Mouse (Mus musculus) thymus, adult 2 months (tissue): ENCODE data around the gene Ubap1l. TPM values are rescaled to one million over a fixed set of nuclear protein-coding genes. Genes with fewer than 3 reads are reported as not detected.
A peak's percentile ranks its signal among the peaks of the same experiment; 100 is the strongest.
"Not testable (repeated sequence)": the region's sequence is repeated elsewhere in the genome, so short reads cannot be mapped to it uniquely, and the experiment has no call there.

Source experiments
- DNase-seq: peaks from one replicate; pipeline ENCODE4 v3.0.0; 2021
- H3K27ac ChIP-seq: fragments of 200-500 bp; 2 replicates; pipeline ENCODE4 v1.5.1; 2012; ENCODE audit warnings: low read length, control low read depth; ENCODE audit not compliant: control insufficient read depth, insufficient read depth
- H3K27me3 ChIP-seq: fragments of 200-500 bp; 2 replicates; pipeline ENCODE4 v1.6.1; 2012; ENCODE audit warnings: mild to moderate bottlenecking, low read length, moderate library complexity, mixed read lengths; ENCODE audit not compliant: control insufficient read depth, insufficient read depth
- H3K36me3 ChIP-seq: fragments of 200-500 bp; 2 replicates; pipeline ENCODE4 v1.6.1; 2012; ENCODE audit warnings: mild to moderate bottlenecking, low read length, moderate library complexity; ENCODE audit not compliant: control insufficient read depth, insufficient read depth
- H3K4me1 ChIP-seq: fragments of 200-500 bp; replicated peaks from 2 replicates; pipeline ENCODE4 v1.6.1; 2012; ENCODE audit warnings: low read length; ENCODE audit not compliant: control insufficient read depth, insufficient read depth
- H3K4me3 ChIP-seq: fragments of 200-500 bp; 2 replicates; pipeline ENCODE4 v1.5.1; 2012; ENCODE audit warnings: mild to moderate bottlenecking, low read length, control low read depth, moderate library complexity; ENCODE audit not compliant: control insufficient read depth, insufficient read depth
- CTCF ChIP-seq: fragments of 200-500 bp; IDR thresholded peaks from 2 replicates; pipeline ENCODE4 v1.5.1; 2012; ENCODE audit warnings: mild to moderate bottlenecking, control low read depth, low read length, moderate library complexity, borderline replicate concordance; ENCODE audit not compliant: control insufficient read depth, poor library complexity, insufficient read depth; ENCODE audit errors: extremely low read depth
- POLR2A ChIP-seq: fragments of 200-500 bp; IDR thresholded peaks from 2 replicates; pipeline ENCODE4 v1.6.1; 2012; ENCODE audit warnings: mild to moderate bottlenecking, low read length, control low read depth, moderate library complexity; ENCODE audit not compliant: control insufficient read depth, poor library complexity, insufficient read depth; ENCODE audit errors: extremely low read depth
- WGBS: fragments of 180-500 bp; shearing (Covaris S2); methylation state at CpG from one replicate; pipeline ENCODE4 v1.1.7; 2018; 5-methylcytosine and 5-hydroxymethylcytosine counted together
- polyA plus RNA-seq: library from polyadenylated mRNA; depleted of rRNA; stranded (reverse); fragments of >200 nt; gene quantifications from 2 replicates; pipeline ENCODE4 v1.2.3, GENCODE M21; 2012

The Ubap1l gene
- polyA plus RNA-seq, 1 experiment = 0.42 TPM

GRCm38 (mm10) chr9:65339146-65339545 is 21.7 kb upstream of the Ubap1l start:
- 94% methylated on average over 4 of the region's 4 CpGs for WGBS
- no peak overlapping the region for H3K4me3 ChIP-seq
- no peak overlapping the region for H3K27ac ChIP-seq
- no peak for DNase-seq
- TF ChIP-seq CTCF (no peak), POLR2A (no peak)
- H3K4me1 ChIP-seq = no peaks in the 10 kb centered on the region
- no peaks in the 10 kb centered on the region for H3K27me3 ChIP-seq
- no peaks in the 10 kb centered on the region for H3K36me3 ChIP-seq

GRCm38 (mm10) chr9:65340414-65340813 is 20.4 kb upstream of the Ubap1l start:
- Histone ChIP-seq H3K4me3 (no peak overlapping the region), H3K27ac (no peak overlapping the region), H3K4me1 (no peaks in the 10 kb centered on the region), H3K36me3 (no peaks in the 10 kb centered on the region), H3K27me3 (no peaks in the 10 kb centered on the region)
- no peak for TF ChIP-seq POLR2A
- DNase-seq = no peak
- 93% methylated on average over 2 of the region's 2 CpGs for WGBS

- not testable (repeated sequence) for H3K27me3 ChIP-seq, H3K4me1 ChIP-seq, H3K36me3 ChIP-seq, DNase-seq
- 78% methylated on average over 11 of the region's 11 CpGs for WGBS
- Histone ChIP-seq H3K27ac (peak overlapping the region; percentile 18; the same call in 1 of the 2 replicates), H3K4me3 (peak overlapping the region; percentile 98)
These were observed 15.4 kb upstream of the Ubap1l start for GRCm38 (mm10) chr9:65345439-65345838.

- H3K27ac ChIP-seq = peak within 1 kb of the TSS; percentile 43; the same call in 1 of the 2 replicates
- TF ChIP-seq POLR2A = peak; percentile 59; the same call in 1 of the 2 replicates
- no peak for TF ChIP-seq CTCF
- WGBS = under 1% methylated on average over 59 of the region's 59 CpGs
- peak; percentile 93 for DNase-seq
- peaks cover 4% of the 10 kb centered on the region; the same call in 1 of the 2 replicates for H3K4me1 ChIP-seq
- H3K36me3 ChIP-seq = no peaks in the 10 kb centered on the region
- H3K27me3 ChIP-seq = no peaks in the 10 kb centered on the region
- H3K4me3 ChIP-seq = peak within 1 kb of the TSS; percentile 98
These were observed 14.9 kb upstream of the Ubap1l start, which contains the start of gene Pdcd7 for GRCm38 (mm10) chr9:65345854-65346475. Gene Pdcd7, plus strand, starts transcription at chr9:65346104.

- no peaks in the 10 kb centered on the region for H3K36me3 ChIP-seq
- WGBS = 1% methylated on average over 76 of the region's 77 CpGs
- TF ChIP-seq CTCF (no peak), POLR2A (no peak)
- H3K4me1 ChIP-seq = peaks cover 4% of the 10 kb centered on the region; the same call in 1 of the 2 replicates
- peak overlapping the region; percentile 98 for H3K4me3 ChIP-seq
- peak overlapping the region; percentile 18; the same call in 1 of the 2 replicates for H3K27ac ChIP-seq
- H3K27me3 ChIP-seq = no peaks in the 10 kb centered on the region
- peak; percentile 45 for DNase-seq
These were observed 14.2 kb upstream of the Ubap1l start for GRCm38 (mm10) chr9:65346476-65347111.

- H3K4me1 ChIP-seq = peaks cover 4% of the 10 kb centered on the region; the same call in 1 of the 2 replicates
- H3K36me3 ChIP-seq = no peaks in the 10 kb centered on the region
- WGBS = 37% methylated on average over 8 of the region's 8 CpGs
- peak overlapping the region; percentile 18; the same call in 1 of the 2 replicates for H3K27ac ChIP-seq
- H3K4me3 ChIP-seq = peak overlapping the region; percentile 98
- no peaks in the 10 kb centered on the region for H3K27me3 ChIP-seq
- TF ChIP-seq CTCF (no peak), POLR2A (no peak)
- no peak for DNase-seq
These were observed 13.6 kb upstream of the Ubap1l start for GRCm38 (mm10) chr9:65347112-65347850.

- WGBS = 99% methylated on average over 5 of the region's 5 CpGs
- Histone ChIP-seq H3K4me3 (no peak overlapping the region), H3K36me3 (peaks cover 27% of the 10 kb centered on the region), H3K4me1 (peaks cover 2% of the 10 kb centered on the region; the same call in 1 of the 2 replicates), H3K27ac (no peak overlapping the region), H3K27me3 (no peaks in the 10 kb centered on the region)
- no peak for DNase-seq
- no peak for TF ChIP-seq CTCF
- TF ChIP-seq POLR2A = no peak
These were observed 7.6 kb upstream of the Ubap1l start for GRCm38 (mm10) chr9:65353251-65353650.
